Mouse (Mus musculus) lung, postnatal 0 days (tissue): ENCODE data around the gene Noxred1. TPM values are rescaled to one million over a fixed set of nuclear protein-coding genes. Genes with fewer than 3 reads are reported as not detected.

ENCODE experiments used
- ATAC-seq: fragments of 200-750 bp; cut with Nextera tagmentation; 2 replicates; pipeline ENCODE4 v1.8.0; 2017; ENCODE audit warnings: moderate library complexity
- DNase-seq: peaks from one replicate; pipeline ENCODE4 v3.0.0-alpha.2; 2016; ENCODE audit warnings: low spot score
- H3K27ac ChIP-seq: fragments of 300-500 bp; sonication (generic); 2 replicates; pipeline ENCODE4 v1.5.1; 2014; ENCODE audit warnings: antibody characterized with exemption, mild to moderate bottlenecking, low read length, mixed read lengths
- H3K27me3 ChIP-seq: fragments of 300-500 bp; sonication (generic); replicated peaks from 2 replicates; pipeline ENCODE4 v1.6.1; 2014; ENCODE audit warnings: low read length, mixed read lengths; ENCODE audit not compliant: insufficient read depth
- H3K36me3 ChIP-seq: fragments of 300-500 bp; sonication (generic); 2 replicates; pipeline ENCODE4 v1.6.1; 2014; ENCODE audit warnings: low read length, mixed read lengths; ENCODE audit not compliant: insufficient read depth
- H3K4me1 ChIP-seq: fragments of 300-500 bp; sonication (generic); 2 replicates; pipeline ENCODE4 v1.6.1; 2014; ENCODE audit warnings: antibody characterized with exemption, low read depth, low read length, mixed read lengths; ENCODE audit not compliant: insufficient read depth
- H3K4me2 ChIP-seq: fragments of 300-500 bp; sonication (generic); replicated peaks from 2 replicates; pipeline ENCODE4 v1.6.1; 2014; ENCODE audit warnings: low read depth, mild to moderate bottlenecking, low read length, moderate library complexity, mixed read lengths
- H3K4me3 ChIP-seq: fragments of 300-500 bp; sonication (generic); 2 replicates; pipeline ENCODE4 v1.5.1; 2014; ENCODE audit warnings: low read depth, low read length
- H3K9ac ChIP-seq: fragments of 300-500 bp; sonication (generic); replicated peaks from 2 replicates; pipeline ENCODE4 v1.6.1; 2014; ENCODE audit warnings: low read depth, mild to moderate bottlenecking
- H3K9me3 ChIP-seq: fragments of 300-500 bp; sonication (generic); 2 replicates; pipeline ENCODE4 v1.6.1; 2016; ENCODE audit warnings: low read length, mixed read lengths
- CTCF ChIP-seq: IDR thresholded peaks from 2 replicates; pipeline ENCODE4 v1.5.1; 2016; ENCODE audit warnings: antibody characterized with exemption, mild to moderate bottlenecking
- EP300 ChIP-seq: IDR thresholded peaks from 2 replicates; pipeline ENCODE4 v1.6.1; 2016; ENCODE audit warnings: antibody characterized with exemption, mild to moderate bottlenecking, control low read depth
- WGBS: fragments of 180-500 bp; shearing (Covaris S2); extraction: QIAGEN DNeasy Blood & Tissue Kit; methylation state at CpG from one replicate; pipeline ENCODE4 v1.1.7; 2014; 5-methylcytosine and 5-hydroxymethylcytosine counted together
- polyA plus RNA-seq: library from polyadenylated mRNA; unstranded; fragments of >200 nt; fragmentation: Nextera tagmentation; extraction: Ambion mirVana; gene quantifications from 2 replicates; pipeline ENCODE4 v1.2.1, GENCODE M21; 2015

Gene Noxred1
- polyA plus RNA-seq, 1 experiment from 2014 or later = 0.18 TPM

DNA sequence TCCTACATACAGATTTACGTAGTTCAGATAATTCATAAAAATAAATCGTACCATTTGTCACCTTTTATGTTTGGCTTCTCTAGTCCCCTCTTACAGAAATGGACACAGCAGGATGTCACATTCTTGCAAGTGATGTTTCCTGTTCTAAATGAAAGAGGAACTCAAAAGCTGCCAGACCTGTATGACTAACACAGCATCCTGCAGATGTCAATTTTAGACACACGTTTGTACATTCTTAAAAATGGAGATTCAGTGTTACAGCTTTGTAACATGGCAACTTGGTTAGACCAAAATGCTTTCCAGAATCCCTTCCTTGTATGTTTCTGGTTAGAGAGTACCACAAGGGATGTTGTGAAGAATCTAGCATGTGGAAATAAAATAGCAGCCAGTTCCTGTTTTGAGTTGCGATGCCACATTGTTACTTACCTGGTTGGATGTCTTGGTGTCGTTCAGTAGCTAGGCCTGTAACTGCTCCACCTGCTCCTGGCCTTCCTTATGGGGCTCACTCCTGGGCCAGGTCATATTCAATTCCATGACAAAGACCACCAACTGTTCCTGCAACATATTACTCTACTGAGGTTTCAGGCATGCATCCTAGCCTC, 1.5 kb downstream of the Noxred1 start:
- 78% methylated on average over 5 of the region's 5 CpGs for WGBS
- no peak for DNase-seq
- Histone ChIP-seq H3K9ac (no peak overlapping the region), H3K27ac (no peak overlapping the region), H3K36me3 (peaks cover 12% of the 10 kb centered on the region; the same call in 1 of the 2 replicates), H3K4me3 (no peak overlapping the region), H3K9me3 (no peaks in the 10 kb centered on the region), H3K4me1 (no peaks in the 10 kb centered on the region), H3K4me2 (no peak overlapping the region), H3K27me3 (no peaks in the 10 kb centered on the region)
- TF ChIP-seq EP300 = no peak
- TF ChIP-seq CTCF = no peak
- ATAC-seq = no peak

DNA sequence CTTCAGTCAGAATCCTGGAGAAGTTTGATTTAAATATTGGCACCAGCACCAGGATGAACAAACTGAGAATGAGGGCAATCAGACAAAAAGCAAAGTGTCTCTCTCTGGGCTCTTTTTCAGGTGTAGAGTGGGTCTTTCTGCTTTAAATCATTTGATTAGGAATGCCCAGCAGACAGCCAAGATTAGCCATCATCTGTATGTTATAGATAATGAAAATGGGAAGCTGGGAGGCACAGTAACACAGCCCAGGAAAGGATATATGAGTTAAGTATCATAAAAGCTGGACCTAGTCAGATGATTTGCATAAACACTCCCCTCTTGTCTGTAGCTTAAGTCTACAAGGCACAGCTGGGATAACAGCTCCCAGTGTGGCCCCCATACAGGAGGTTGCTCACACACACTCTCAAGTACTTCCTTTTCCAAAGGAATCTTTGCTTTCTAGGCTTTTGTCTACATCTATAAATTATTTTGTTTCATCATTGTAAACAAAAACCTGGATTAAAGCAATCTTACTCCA, 8.1 kb downstream of the Noxred1 start:
- no peak for DNase-seq
- H3K27me3 ChIP-seq = no peaks in the 10 kb centered on the region
- no peak for ATAC-seq
- no peaks in the 10 kb centered on the region for H3K36me3 ChIP-seq
- no peaks in the 10 kb centered on the region for H3K9me3 ChIP-seq
- no peak overlapping the region for H3K9ac ChIP-seq
- no peak overlapping the region for H3K4me2 ChIP-seq
- no peaks in the 10 kb centered on the region for H3K4me1 ChIP-seq
- TF ChIP-seq EP300 (no peak), CTCF (no peak)
- H3K4me3 ChIP-seq = no peak overlapping the region
- H3K27ac ChIP-seq = no peak overlapping the region

DNA sequence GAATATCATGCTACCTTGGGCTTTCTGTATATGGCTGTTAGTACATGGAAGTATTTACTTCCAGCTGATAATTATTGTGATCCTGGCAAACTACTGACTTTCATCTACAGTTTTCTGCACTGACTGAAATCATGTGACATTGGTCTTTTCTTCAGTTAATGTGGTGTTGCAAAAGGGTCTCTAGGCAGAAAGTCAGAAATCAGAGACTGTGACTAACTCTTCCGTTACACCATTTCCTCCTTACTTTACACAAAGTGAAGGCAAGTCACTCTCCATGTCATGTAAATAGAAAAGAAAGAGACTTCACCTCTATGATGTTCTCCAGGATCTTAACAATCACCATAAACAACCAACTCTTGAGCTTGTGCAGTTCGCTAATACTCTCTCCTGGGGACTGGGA, 8.9 kb downstream of the Noxred1 start:
- TF ChIP-seq CTCF (no peak), EP300 (no peak)
- no peak for DNase-seq
- ATAC-seq = no peak
- no peak overlapping the region for H3K9ac ChIP-seq
- no peaks in the 10 kb centered on the region for H3K9me3 ChIP-seq
- H3K27me3 ChIP-seq = no peaks in the 10 kb centered on the region
- H3K36me3 ChIP-seq = no peaks in the 10 kb centered on the region
- no peak overlapping the region for H3K4me2 ChIP-seq
- 88% methylated on average over 2 of the region's 2 CpGs for WGBS
- no peaks in the 10 kb centered on the region for H3K4me1 ChIP-seq
- H3K4me3 ChIP-seq = no peak overlapping the region
- H3K27ac ChIP-seq = no peak overlapping the region

DNA sequence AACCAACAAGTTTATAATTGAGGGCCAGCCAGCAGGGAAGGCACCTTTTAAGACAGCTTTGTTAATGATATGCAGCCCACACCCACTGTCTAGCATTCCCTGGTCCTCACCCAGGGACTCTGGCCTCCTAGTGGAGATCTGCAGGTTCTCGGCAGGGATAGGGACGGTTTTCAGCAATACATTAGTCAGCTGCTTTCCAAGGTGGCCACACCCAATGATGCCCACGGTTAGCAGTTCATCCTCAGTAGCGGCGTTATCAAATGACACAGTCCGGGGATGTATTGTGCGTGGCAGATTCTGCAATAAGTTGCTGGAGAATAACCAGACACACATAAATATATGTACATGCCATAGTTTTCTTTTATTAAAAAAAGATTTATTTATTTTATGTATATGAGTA, 11.7 kb downstream of the Noxred1 start:
- no peak for TF ChIP-seq EP300
- TF ChIP-seq CTCF = no peak
- Histone ChIP-seq H3K4me2 (no peak overlapping the region), H3K9me3 (no peaks in the 10 kb centered on the region), H3K4me3 (no peak overlapping the region), H3K36me3 (no peaks in the 10 kb centered on the region), H3K27ac (no peak overlapping the region), H3K27me3 (no peaks in the 10 kb centered on the region), H3K9ac (no peak overlapping the region), H3K4me1 (no peaks in the 10 kb centered on the region)
- no peak for ATAC-seq
- no peak for DNase-seq
- 69% methylated on average over 7 of the region's 7 CpGs for WGBS

DNA sequence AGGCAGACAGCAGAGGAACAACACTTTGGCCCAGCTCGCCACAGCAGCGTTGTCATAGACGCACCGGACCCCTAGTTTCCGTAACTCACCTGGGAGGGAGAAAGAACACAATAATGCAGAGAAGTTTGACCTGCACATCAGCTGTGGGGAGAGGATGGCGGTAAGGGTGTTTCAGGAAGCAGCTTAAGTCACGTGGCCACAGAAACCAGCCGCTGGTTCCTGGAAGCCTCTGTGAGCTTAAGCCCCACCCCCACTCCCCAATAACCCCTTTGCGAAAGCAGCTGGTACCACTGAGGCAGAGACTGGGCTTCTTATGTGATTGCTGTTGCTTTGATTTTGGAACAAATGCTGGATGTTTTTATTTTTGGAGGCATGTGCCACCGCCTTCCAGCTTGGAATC, 13.6 kb downstream of the Noxred1 start:
- DNase-seq = no peak
- Histone ChIP-seq H3K4me1 (no peaks in the 10 kb centered on the region), H3K4me2 (no peak overlapping the region), H3K27ac (no peak overlapping the region), H3K9me3 (no peaks in the 10 kb centered on the region), H3K4me3 (no peak overlapping the region), H3K36me3 (no peaks in the 10 kb centered on the region), H3K9ac (no peak overlapping the region), H3K27me3 (no peaks in the 10 kb centered on the region)
- no peak for ATAC-seq
- WGBS = 55% methylated on average over 10 of the region's 10 CpGs
- TF ChIP-seq CTCF (no peak), EP300 (no peak)

DNA sequence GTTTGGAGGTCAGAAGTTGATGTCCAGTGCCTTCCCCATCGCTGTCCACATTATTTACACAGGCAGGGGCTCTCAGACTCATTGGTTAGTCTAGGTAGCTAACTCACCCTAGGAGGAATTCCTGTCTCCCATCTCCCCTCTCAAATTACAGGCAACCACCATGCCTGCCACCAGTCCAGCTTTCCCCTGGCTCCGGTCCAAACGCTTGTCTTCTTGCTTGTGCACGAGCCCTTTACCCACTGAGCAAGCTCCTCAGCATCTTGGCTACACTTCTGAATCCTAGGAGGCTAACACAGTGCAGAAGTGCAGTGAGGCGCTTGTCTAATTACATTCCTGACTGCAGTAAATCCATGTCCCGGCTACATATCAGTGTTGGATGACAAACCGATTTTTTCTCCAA, 19.2 kb downstream of the Noxred1 start:
- no peak overlapping the region for H3K4me2 ChIP-seq
- TF ChIP-seq CTCF (no peak), EP300 (no peak)
- H3K27ac ChIP-seq = no peak overlapping the region
- no peak overlapping the region for H3K4me3 ChIP-seq
- H3K9me3 ChIP-seq = no peaks in the 10 kb centered on the region
- H3K9ac ChIP-seq = no peak overlapping the region
- DNase-seq (no peak), ATAC-seq (no peak)
- H3K27me3 ChIP-seq = no peaks in the 10 kb centered on the region
- 43% methylated on average over 7 of the region's 7 CpGs for WGBS
- H3K4me1 ChIP-seq = no peaks in the 10 kb centered on the region
- H3K36me3 ChIP-seq = no peaks in the 10 kb centered on the region

DNA sequence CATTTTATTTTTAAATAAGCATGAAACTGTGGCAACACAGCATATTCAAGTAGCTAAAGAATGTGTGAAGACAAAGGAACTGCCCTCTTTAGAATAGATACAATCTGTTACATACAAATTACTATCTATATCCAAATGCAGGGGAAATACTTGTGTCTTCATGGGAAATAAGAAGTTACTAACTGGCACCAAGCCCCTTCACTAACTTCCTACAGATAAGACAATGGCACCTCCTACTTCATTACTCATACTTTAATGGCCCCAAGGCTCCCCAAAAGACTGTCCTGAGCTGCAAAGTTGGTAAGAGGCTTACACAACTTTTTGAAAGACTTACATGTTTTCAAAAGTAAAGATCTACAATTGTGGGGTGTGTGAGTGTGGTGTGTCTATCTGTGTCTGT, 20.9 kb downstream of the Noxred1 start:
- no peak for ATAC-seq
- no peaks in the 10 kb centered on the region for H3K36me3 ChIP-seq

More for the DNA sequence above, 20.9 kb downstream of the Noxred1 start:
- no peak overlapping the region for H3K9ac ChIP-seq
- H3K4me3 ChIP-seq = no peak overlapping the region
- H3K9me3 ChIP-seq = no peaks in the 10 kb centered on the region
- TF ChIP-seq CTCF (no peak), EP300 (no peak)
- no peak overlapping the region for H3K27ac ChIP-seq
- H3K4me1 ChIP-seq = no peaks in the 10 kb centered on the region
- no peaks in the 10 kb centered on the region for H3K27me3 ChIP-seq
- DNase-seq = no peak
- H3K4me2 ChIP-seq = no peak overlapping the region
